Mouse (Mus musculus): ENCODE data around the gene Hnrnph1.
"Not testable (repeated sequence)": the region's sequence is repeated elsewhere in the genome, so short reads cannot be mapped to it uniquely, and the experiment has no call there.

Gene Hnrnph1

GRCm38 (mm10) chr11:50376911-50377891, at the start of gene Hnrnph1:
Gene Hnrnph1, plus strand, starts transcription at chr11:50376990.
- in situ Hi-C loops (cut with MboI, MseI), result loop anchor here (5.0 kb wide), 1 partner anchor 60 kb away; no protein-coding TSS in a partner anchor

DNA sequence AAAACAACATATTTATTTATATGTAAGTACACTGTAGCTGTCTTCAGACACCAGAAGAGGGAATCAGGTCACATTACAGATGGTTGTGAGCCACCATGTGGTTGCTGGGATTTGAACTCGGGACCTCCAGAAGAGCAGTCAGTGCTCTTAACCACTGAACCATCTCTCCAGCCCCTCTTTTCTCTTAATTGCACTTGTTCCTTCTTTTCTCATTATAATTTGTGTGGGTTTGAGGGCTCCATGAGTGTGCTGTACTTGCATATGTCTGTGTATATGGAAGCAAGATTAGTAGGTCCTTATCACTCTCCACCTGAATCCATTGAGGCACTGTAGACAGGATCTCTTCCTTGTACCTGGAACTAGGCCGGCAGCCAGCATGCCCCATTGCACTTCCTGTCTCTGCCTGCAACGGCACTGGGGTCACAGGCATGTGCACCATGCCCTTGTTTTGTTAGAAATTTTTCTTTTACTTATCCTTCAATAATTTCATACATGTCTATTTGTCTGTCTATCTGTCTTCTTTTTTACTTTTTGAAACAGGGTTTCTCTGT, 48.6 kb upstream of the Hnrnph1 start:
- in situ Hi-C loops (cut with MboI, MseI), result no loop called here

- in situ Hi-C loops (cut with MboI, MseI), result no loop called here
These were observed 47.4 kb upstream of the Hnrnph1 start for GRCm38 (mm10) chr11:50329378-50329777.

DNA sequence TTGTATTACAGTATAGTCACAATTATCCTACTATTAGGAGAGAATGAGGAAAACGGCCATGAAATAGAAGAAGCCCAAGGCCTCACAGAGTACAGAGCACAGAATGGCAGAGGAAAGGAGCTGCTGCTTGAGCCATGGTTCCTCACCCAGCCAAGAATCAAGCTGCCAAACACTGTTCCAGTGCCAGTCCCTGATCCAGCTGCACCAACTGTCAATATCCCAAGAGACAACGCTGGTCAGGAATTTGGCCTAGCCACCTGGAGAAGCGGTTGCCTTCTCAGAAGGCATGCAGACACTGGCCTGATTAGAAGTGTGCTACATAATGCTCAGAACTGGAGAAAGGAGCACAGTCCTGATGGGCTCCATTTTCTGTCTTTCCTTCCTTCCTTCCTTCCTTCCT, 43.6 kb upstream of the Hnrnph1 start:
- in situ Hi-C loops (cut with MboI, MseI), result no loop called here

GRCm38 (mm10) chr11:50336126-50336525, 40.7 kb upstream of the Hnrnph1 start:
- in situ Hi-C loops (cut with MboI, MseI), result no loop called here

- in situ Hi-C loops (cut with MboI, MseI), result no loop called here
These were observed 39.9 kb upstream of the Hnrnph1 start for GRCm38 (mm10) chr11:50336891-50337290.

GRCm38 (mm10) chr11:50345486-50345885, 31.3 kb upstream of the Hnrnph1 start:
- in situ Hi-C loops (cut with MboI, MseI), result no loop called here

GRCm38 (mm10) chr11:50346256-50347032, 30.3 kb upstream of the Hnrnph1 start:
- in situ Hi-C loops (cut with MboI, MseI), result no loop called here

- in situ Hi-C loops (cut with MboI, MseI), result no loop called here
These were observed 24.6 kb upstream of the Hnrnph1 start for GRCm38 (mm10) chr11:50352177-50352576.

GRCm38 (mm10) chr11:50354162-50354561, 22.6 kb upstream of the Hnrnph1 start, which contains the start of gene Cby3:
Gene Cby3, plus strand, starts transcription at chr11:50354462.
- in situ Hi-C loops (cut with MboI, MseI), result no loop called here

GRCm38 (mm10) chr11:50354851-50355250, 21.9 kb upstream of the Hnrnph1 start:
- in situ Hi-C loops (cut with MboI, MseI), result no loop called here

GRCm38 (mm10) chr11:50355395-50355794, 21.4 kb upstream of the Hnrnph1 start:
- in situ Hi-C loops (cut with MboI, MseI), result no loop called here

GRCm38 (mm10) chr11:50358950-50359861, 17.6 kb upstream of the Hnrnph1 start:
- in situ Hi-C loops (cut with MboI, MseI), result no loop called here

DNA sequence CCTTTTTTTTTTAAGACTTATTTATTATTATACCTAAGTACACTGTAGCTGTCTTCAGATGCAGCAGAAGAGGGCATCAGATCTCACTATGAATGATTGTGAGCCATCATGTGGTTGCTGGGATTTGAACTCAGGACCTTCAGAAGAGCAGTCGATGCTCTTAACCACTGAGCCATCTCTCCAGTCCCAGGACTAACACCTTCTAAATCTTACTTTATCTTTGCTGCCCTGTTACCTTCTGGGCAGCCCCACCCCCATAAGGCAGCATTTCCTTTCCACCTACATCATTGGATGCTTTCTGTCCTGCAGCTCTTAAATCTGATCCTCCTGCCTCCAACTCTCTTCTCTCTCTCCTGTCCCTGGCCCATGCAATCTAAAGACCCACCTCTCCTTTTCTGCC, 15.5 kb upstream of the Hnrnph1 start:
- in situ Hi-C loops (cut with MboI, MseI), result not testable (repeated sequence)

DNA sequence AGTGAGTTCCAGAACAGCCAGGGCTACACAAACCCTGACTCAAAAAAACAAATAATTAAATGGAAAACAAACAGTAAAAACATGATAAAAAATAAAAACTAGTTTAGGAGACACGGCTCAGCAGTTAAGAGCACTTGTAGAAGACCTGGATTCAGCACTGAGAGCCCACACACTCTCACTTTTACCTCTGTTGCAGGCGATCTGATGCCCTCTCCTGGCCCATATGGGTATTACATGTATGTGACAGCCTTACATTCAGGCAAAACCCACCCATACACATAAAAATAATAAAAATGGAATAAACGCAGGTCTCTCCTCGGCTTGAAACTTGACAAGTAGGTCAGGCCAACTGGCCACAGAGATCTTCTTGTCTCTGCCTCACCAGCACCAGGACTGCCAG, 12.2 kb upstream of the Hnrnph1 start:
- in situ Hi-C loops (cut with MboI, MseI), result no loop called here

DNA sequence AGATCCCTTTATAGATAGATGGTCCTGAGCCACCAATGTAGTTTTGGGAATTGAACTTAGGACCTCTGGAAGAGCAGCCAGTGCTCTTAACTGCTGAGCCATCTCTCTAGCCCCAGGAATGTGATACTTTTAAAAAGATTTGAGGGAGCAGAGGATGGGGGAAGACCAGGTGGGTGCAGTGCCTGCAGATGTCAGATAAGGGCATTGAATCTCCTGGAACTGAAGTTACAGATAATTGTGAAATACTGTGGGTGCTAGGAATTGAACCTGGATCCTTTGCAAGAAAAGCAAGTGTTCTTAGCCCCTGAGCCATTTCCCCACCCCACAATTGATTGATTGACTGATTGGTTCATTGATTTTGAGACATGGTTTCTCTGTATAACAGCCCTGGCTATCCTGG, 11.5 kb upstream of the Hnrnph1 start:
- in situ Hi-C loops (cut with MboI, MseI), result no loop called here

GRCm38 (mm10) chr11:50367531-50367930, 9.3 kb upstream of the Hnrnph1 start:
- in situ Hi-C loops (cut with MboI, MseI), result no loop called here

DNA sequence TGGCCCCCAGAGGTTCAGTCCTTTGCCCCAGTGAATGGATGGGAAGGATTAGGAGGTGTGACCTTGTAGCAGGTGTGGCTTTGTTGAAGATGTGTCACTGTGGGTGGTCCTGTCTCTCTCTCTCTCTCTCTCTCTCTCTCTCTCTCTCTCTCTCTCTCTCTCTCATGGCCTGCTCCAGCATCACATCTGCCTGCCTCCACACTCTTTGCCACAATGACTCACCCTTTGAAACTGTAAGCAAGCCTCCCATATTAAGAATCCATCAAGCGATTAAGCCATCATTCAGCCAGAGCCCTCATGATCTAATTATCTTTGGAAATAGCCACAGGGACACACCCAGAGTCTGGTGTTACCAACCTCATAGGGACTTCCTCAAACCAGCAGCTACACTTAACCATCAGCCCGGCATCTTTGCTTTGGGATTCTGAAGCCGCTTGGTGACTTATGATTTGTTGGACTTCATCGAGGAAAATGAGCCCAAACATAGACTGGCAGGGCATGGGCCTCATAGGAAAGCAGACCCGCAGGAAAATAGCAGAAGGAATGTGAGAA, 7.4 kb upstream of the Hnrnph1 start:
- in situ Hi-C loops (cut with MboI, MseI), result no loop called here

GRCm38 (mm10) chr11:50370969-50371368, 5.8 kb upstream of the Hnrnph1 start:
- in situ Hi-C loops (cut with MboI, MseI), result no loop called here

- in situ Hi-C loops (cut with MboI, MseI), result no loop called here
These were observed 5.4 kb upstream of the Hnrnph1 start for GRCm38 (mm10) chr11:50371399-50371841.

GRCm38 (mm10) chr11:50371911-50372310, 4.9 kb upstream of the Hnrnph1 start:
- in situ Hi-C loops (cut with MboI, MseI), result no loop called here
